Mouse (Mus musculus): ENCODE data around the gene Atad5. TPM values are rescaled to one million over a fixed set of nuclear protein-coding genes. Genes with fewer than 3 reads are reported as not detected.
A peak's percentile ranks its signal among the peaks of the same experiment; 100 is the strongest.
"Not testable (repeated sequence)": the region's sequence is repeated elsewhere in the genome, so short reads cannot be mapped to it uniquely, and the experiment has no call there.

Gene Atad5
- total RNA-seq, 2 experiments from 2014 or later, result 3.6 to 4.2 TPM

- Histone ChIP-seq H3K4me3 (peak overlapping the region; percentile 65), H3K27ac (peak overlapping the region; percentile 96)
- peak; percentile 64 for TF ChIP-seq CTCF (conservative IDR thresholded peaks at IDR 0.05)
- DNase-seq (ENCODE audit: low spot score in 2 of 2), result not testable (repeated sequence)
These were observed 94.0 kb downstream of the Atad5 start for GRCm38 (mm10) chr11:80183054-80183704.

GRCm38 (mm10) chr11:80183705-80184255, 94.6 kb downstream of the Atad5 start, which contains the start of gene Rnf135:
TSS of gene Rnf135 (plus strand) at chr11:80183851.
- no peak for TF ChIP-seq CTCF (conservative IDR thresholded peaks at IDR 0.05)
- peak; percentile 68 to 84 for DNase-seq (ENCODE audit: low spot score in 2 of 2)
- Histone ChIP-seq H3K27ac (peak within 1 kb of the TSS; percentile 96), H3K4me3 (peak within 1 kb of the TSS; percentile 65)

- TF ChIP-seq CTCF (conservative IDR thresholded peaks at IDR 0.05), result no peak
- DNase-seq (ENCODE audit: low spot score in 2 of 2), result no peak
- peak overlapping the region; percentile 96 for H3K27ac ChIP-seq
- H3K4me3 ChIP-seq, result peak overlapping the region; percentile 65
These were observed 95.4 kb downstream of the Atad5 start for GRCm38 (mm10) chr11:80184531-80185071.

Other genes with a start within 250 kb of the Atad5 start
- 10 to 100 TPM; 30.4 to 36.6 TPM for gene Utp6, start 127.0 kb upstream of the Atad5 start, total RNA-seq (2021)
- 10 to 100 TPM; 43.1 to 45.4 TPM for gene Suz12, start 96.3 kb upstream of the Atad5 start, total RNA-seq (2021)
- gene Crlf3, start 8.4 kb upstream of the Atad5 start, total RNA-seq (2021), result 10 to 100 TPM; 25.7 to 26.2 TPM
- gene Tefm, start 52.8 kb downstream of the Atad5 start, total RNA-seq (2021), result 10 to 100 TPM in 1 of 2 experiments, 1 to 10 TPM in 1; 8.8 to 10.9 TPM
- 1 to 10 TPM; 6.1 to 8.2 TPM for gene Adap2, start 64.7 kb downstream of the Atad5 start, total RNA-seq (2021)
- 1 to 10 TPM; 4.1 to 4.9 TPM for gene Rnf135, start 94.5 kb downstream of the Atad5 start, total RNA-seq (2021)
- gene Rhot1, start 119.6 kb downstream of the Atad5 start, total RNA-seq (2021), result 10 to 100 TPM; 67.8 to 68.2 TPM
- 10 to 100 TPM; 27.2 to 27.6 TPM for gene Rhbdl3, start 211.5 kb downstream of the Atad5 start, total RNA-seq (2021)

Data from layer of hippocampus, adult 2 months (tissue).